Mouse (Mus musculus) stomach, postnatal 0 days (tissue): ENCODE measurements around the gene Ccnjl. TPM values are rescaled to one million over a fixed set of nuclear protein-coding genes. Genes with fewer than 3 reads are reported as not detected.

ENCODE experiments used
- ATAC-seq: fragments of 200-750 bp; cut with Nextera tagmentation; 2 replicates; pipeline ENCODE4 v1.8.0; 2017; ENCODE audit not compliant: low FRiP score, low TSS enrichment
- DNase-seq: peaks from one replicate; pipeline ENCODE4 v3.0.0-alpha.2; 2016; ENCODE audit warnings: low spot score
- H3K27ac ChIP-seq: fragments of 300-500 bp; sonication (generic); replicated peaks from 2 replicates; pipeline ENCODE4 v1.5.1; 2014; ENCODE audit warnings: mild to moderate bottlenecking, control low read depth
- H3K27me3 ChIP-seq: fragments of 300-500 bp; sonication (generic); 2 replicates; pipeline ENCODE4 v1.6.1; 2014; ENCODE audit warnings: low read length; ENCODE audit not compliant: control insufficient read depth, insufficient read depth
- H3K36me3 ChIP-seq: fragments of 300-500 bp; sonication (generic); 2 replicates; pipeline ENCODE4 v1.6.1; 2014; ENCODE audit warnings: low read length, mixed read lengths; ENCODE audit not compliant: control insufficient read depth, insufficient read depth
- H3K4me1 ChIP-seq: fragments of 300-500 bp; sonication (generic); replicated peaks from 2 replicates; pipeline ENCODE4 v1.6.1; 2014; ENCODE audit warnings: antibody characterized with exemption; ENCODE audit not compliant: control insufficient read depth, insufficient read depth
- H3K4me2 ChIP-seq: fragments of 300-500 bp; sonication (generic); replicated peaks from 2 replicates; pipeline ENCODE4 v1.6.1; 2014; ENCODE audit warnings: low read depth, mild to moderate bottlenecking, control low read depth, moderate library complexity
- H3K4me3 ChIP-seq: fragments of 300-500 bp; sonication (generic); 2 replicates; pipeline ENCODE4 v1.5.1; 2014; ENCODE audit warnings: low read depth, low read length, control low read depth
- H3K9ac ChIP-seq: fragments of 300-500 bp; sonication (generic); 2 replicates; pipeline ENCODE4 v1.6.1; 2014; ENCODE audit warnings: mild to moderate bottlenecking, low read length, control low read depth, mixed read lengths
- H3K9me3 ChIP-seq: fragments of 300-500 bp; sonication (generic); 2 replicates; pipeline ENCODE4 v1.6.1; 2016; ENCODE audit warnings: low read length; ENCODE audit not compliant: control insufficient read depth
- CTCF ChIP-seq: IDR thresholded peaks from 2 replicates; pipeline ENCODE4 v1.5.1; 2016; ENCODE audit warnings: antibody characterized with exemption, low read depth, mild to moderate bottlenecking, moderate library complexity
- EP300 ChIP-seq: optimal IDR thresholded peaks from 2 replicates; pipeline ENCODE3; 2016; ENCODE audit warnings: antibody characterized with exemption
- WGBS: fragments of 180-500 bp; shearing (Covaris S2); extraction: QIAGEN DNeasy Blood & Tissue Kit; methylation state at CpG from one replicate; pipeline ENCODE4 v1.1.7; 2014; 5-methylcytosine and 5-hydroxymethylcytosine counted together
- polyA plus RNA-seq: library from polyadenylated mRNA; unstranded; fragments of >200 nt; fragmentation: Nextera tagmentation; extraction: Ambion mirVana; gene quantifications from 2 replicates; pipeline ENCODE4 v1.2.1, GENCODE M21; 2015

Gene Ccnjl
- polyA plus RNA-seq, 1 experiment from 2014 or later = 5.2 TPM

- WGBS = 49% methylated on average over 3 of the region's 3 CpGs
- H3K4me1 ChIP-seq = no peaks in the 10 kb centered on the region
- H3K4me3 ChIP-seq = no peak overlapping the region
- TF ChIP-seq CTCF = no peak
- no peak for TF ChIP-seq EP300
- no peaks in the 10 kb centered on the region for H3K9me3 ChIP-seq
- ATAC-seq (no peak), DNase-seq (no peak)
- H3K4me2 ChIP-seq = no peak overlapping the region
- no peaks in the 10 kb centered on the region for H3K27me3 ChIP-seq
- H3K9ac ChIP-seq = no peak overlapping the region
- H3K36me3 ChIP-seq = no peaks in the 10 kb centered on the region
- no peak overlapping the region for H3K27ac ChIP-seq
These were observed 1.5 kb downstream of the Ccnjl start for GRCm38 (mm10) chr11:43530043-43530442.

- TF ChIP-seq EP300 (no peak), CTCF (peak; percentile 58)
- Histone ChIP-seq H3K9me3 (no peaks in the 10 kb centered on the region), H3K27ac (no peak overlapping the region), H3K27me3 (no peaks in the 10 kb centered on the region), H3K4me3 (no peak overlapping the region), H3K4me2 (no peak overlapping the region), H3K36me3 (no peaks in the 10 kb centered on the region), H3K9ac (no peak overlapping the region), H3K4me1 (no peaks in the 10 kb centered on the region)
- 67% methylated on average over 5 of the region's 5 CpGs for WGBS
- peak; percentile 27 for DNase-seq
- ATAC-seq = no peak
These were observed 3.0 kb downstream of the Ccnjl start for GRCm38 (mm10) chr11:43531619-43532018.

GRCm38 (mm10) chr11:43537074-43537473, 8.5 kb downstream of the Ccnjl start:
- Histone ChIP-seq H3K27ac (no peak overlapping the region), H3K4me2 (no peak overlapping the region), H3K4me1 (no peaks in the 10 kb centered on the region; the same call in 1 of the 2 replicates), H3K36me3 (no peaks in the 10 kb centered on the region), H3K9ac (no peak overlapping the region), H3K9me3 (no peaks in the 10 kb centered on the region), H3K27me3 (no peaks in the 10 kb centered on the region), H3K4me3 (no peak overlapping the region)
- TF ChIP-seq EP300 = no peak
- TF ChIP-seq CTCF = no peak
- ATAC-seq (no peak), DNase-seq (no peak)
- WGBS = 80% methylated on average over 6 of the region's 6 CpGs

GRCm38 (mm10) chr11:43539863-43540262, 11.3 kb downstream of the Ccnjl start:
- H3K9ac ChIP-seq = no peak overlapping the region
- no peaks in the 10 kb centered on the region; the same call in 1 of the 2 replicates for H3K4me1 ChIP-seq
- TF ChIP-seq CTCF (no peak), EP300 (no peak)
- no peak overlapping the region for H3K4me3 ChIP-seq
- no peak for ATAC-seq
- H3K27ac ChIP-seq = no peak overlapping the region
- no peaks in the 10 kb centered on the region for H3K9me3 ChIP-seq
- H3K4me2 ChIP-seq = no peak overlapping the region
- 45% methylated on average over 6 of the region's 6 CpGs for WGBS
- H3K36me3 ChIP-seq = no peaks in the 10 kb centered on the region
- no peaks in the 10 kb centered on the region for H3K27me3 ChIP-seq
- no peak for DNase-seq

GRCm38 (mm10) chr11:43543711-43544466, 15.3 kb downstream of the Ccnjl start:
- ATAC-seq (no peak), DNase-seq (no peak)
- Histone ChIP-seq H3K4me1 (no peaks in the 10 kb centered on the region; the same call in 1 of the 2 replicates), H3K27me3 (no peaks in the 10 kb centered on the region), H3K9ac (no peak overlapping the region), H3K4me3 (no peak overlapping the region), H3K4me2 (no peak overlapping the region), H3K36me3 (no peaks in the 10 kb centered on the region), H3K9me3 (no peaks in the 10 kb centered on the region), H3K27ac (no peak overlapping the region)
- no peak for TF ChIP-seq CTCF
- TF ChIP-seq EP300 = no peak
- WGBS = 85% methylated on average over 15 of the region's 15 CpGs

- WGBS = 70% methylated on average over 7 of the region's 7 CpGs
- Histone ChIP-seq H3K27ac (no peak overlapping the region), H3K36me3 (no peaks in the 10 kb centered on the region), H3K9me3 (no peaks in the 10 kb centered on the region), H3K4me2 (no peak overlapping the region), H3K4me3 (no peak overlapping the region), H3K9ac (no peak overlapping the region), H3K4me1 (peaks cover 5% of the 10 kb centered on the region), H3K27me3 (no peaks in the 10 kb centered on the region)
- no peak for DNase-seq
- ATAC-seq = no peak
- TF ChIP-seq CTCF (no peak), EP300 (no peak)
These were observed 16.2 kb downstream of the Ccnjl start for GRCm38 (mm10) chr11:43544819-43545218.
